Mouse (Mus musculus): ENCODE measurements around the gene Mybpc2. TPM values are rescaled to one million over a fixed set of nuclear protein-coding genes. Genes with fewer than 3 reads are reported as not detected.
A peak's percentile ranks its signal among the peaks of the same experiment; 100 is the strongest.

Mybpc2 gene
- polyA plus RNA-seq, 2 experiments, result 0.03 to 0.15 TPM

- no peak overlapping the region for H3K4me3 ChIP-seq (replicated peaks; ENCODE audit: low read length)
- WGBS, result 66% methylated on average over 9 of the region's 9 CpGs
- no peak overlapping the region for H3K4me2 ChIP-seq (replicated peaks; ENCODE audit: low read depth, low read length, severe bottlenecking)
- no peaks in the 10 kb centered on the region for H3K36me3 ChIP-seq (ENCODE audit: control insufficient read depth, insufficient read depth, low read length)
- no peak overlapping the region for H3K9ac ChIP-seq (ENCODE audit: low read depth, low read length, severe bottlenecking)
- no peak overlapping the region for H3K27ac ChIP-seq (replicated peaks; ENCODE audit: low read depth, low read length)
- no peaks in the 10 kb centered on the region for H3K4me1 ChIP-seq (ENCODE audit: control insufficient read depth, insufficient read depth, low read length)
- no peak for TF ChIP-seq POLR2A (IDR thresholded peaks at IDR 0.05; ENCODE audit: borderline replicate concordance, extremely low read depth, insufficient read depth, insufficient read length)
- no peaks in the 10 kb centered on the region for H3K9me3 ChIP-seq (ENCODE audit: control insufficient read depth, low read length)
- ATAC-seq (ENCODE audit: low FRiP score, low read depth), result no peak
- no peak for DNase-seq (ENCODE audit: low spot score)
- H3K27me3 ChIP-seq (ENCODE audit: control insufficient read depth, insufficient read depth, low read length), result no peaks in the 10 kb centered on the region
Observed at GRCm38 (mm10) chr7:44568803-44569202, 44.3 kb upstream of the Mybpc2 start.

DNA sequence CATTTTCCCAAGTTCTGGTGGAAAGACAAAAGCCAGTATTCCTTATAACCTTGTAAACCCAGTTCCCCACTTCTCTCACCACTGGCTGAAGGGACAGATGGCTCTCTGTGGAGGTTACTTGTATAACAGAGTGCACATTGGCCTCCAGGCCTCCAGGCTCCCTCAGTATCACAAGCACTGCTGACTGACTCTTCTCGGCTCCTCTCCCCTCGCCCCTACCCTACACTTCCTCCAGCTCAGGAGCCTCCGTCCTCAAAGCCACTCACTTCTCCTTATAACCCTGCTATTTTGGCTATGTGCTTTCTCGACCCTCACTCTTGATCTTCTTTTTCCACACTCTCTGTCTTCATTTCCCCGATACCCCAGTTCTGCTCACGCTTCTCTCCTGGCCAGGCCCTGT, 41.0 kb upstream of the Mybpc2 start:
- no peaks in the 10 kb centered on the region for H3K9me3 ChIP-seq (ENCODE audit: control insufficient read depth, low read length)
- H3K36me3 ChIP-seq (ENCODE audit: control insufficient read depth, insufficient read depth, low read length), result no peaks in the 10 kb centered on the region
- no peaks in the 10 kb centered on the region for H3K4me1 ChIP-seq (ENCODE audit: control insufficient read depth, insufficient read depth, low read length)
- H3K4me3 ChIP-seq (replicated peaks; ENCODE audit: low read length), result no peak overlapping the region
- DNase-seq (ENCODE audit: low spot score) (no peak), ATAC-seq (ENCODE audit: low FRiP score, low read depth) (no peak)
- no peak overlapping the region for H3K27ac ChIP-seq (replicated peaks; ENCODE audit: low read depth, low read length)
- no peak overlapping the region for H3K9ac ChIP-seq (ENCODE audit: low read depth, low read length, severe bottlenecking)
- H3K4me2 ChIP-seq (replicated peaks; ENCODE audit: low read depth, low read length, severe bottlenecking), result no peak overlapping the region
- H3K27me3 ChIP-seq (ENCODE audit: control insufficient read depth, insufficient read depth, low read length), result no peaks in the 10 kb centered on the region
- WGBS, result 74% methylated on average over 6 of the region's 6 CpGs
- TF ChIP-seq POLR2A (IDR thresholded peaks at IDR 0.05; ENCODE audit: borderline replicate concordance, extremely low read depth, insufficient read depth, insufficient read length), result no peak

GRCm38 (mm10) chr7:44564486-44564885, 40.0 kb upstream of the Mybpc2 start:
- ATAC-seq (ENCODE audit: low FRiP score, low read depth), result no peak
- Histone ChIP-seq H3K9ac (ENCODE audit: low read depth, low read length, severe bottlenecking) (no peak overlapping the region), H3K36me3 (ENCODE audit: control insufficient read depth, insufficient read depth, low read length) (no peaks in the 10 kb centered on the region), H3K27ac (replicated peaks; ENCODE audit: low read depth, low read length) (no peak overlapping the region), H3K4me3 (replicated peaks; ENCODE audit: low read length) (no peak overlapping the region), H3K9me3 (ENCODE audit: control insufficient read depth, low read length) (no peaks in the 10 kb centered on the region), H3K27me3 (ENCODE audit: control insufficient read depth, insufficient read depth, low read length) (no peaks in the 10 kb centered on the region), H3K4me1 (ENCODE audit: control insufficient read depth, insufficient read depth, low read length) (no peaks in the 10 kb centered on the region), H3K4me2 (replicated peaks; ENCODE audit: low read depth, low read length, severe bottlenecking) (no peak overlapping the region)
- no peak for DNase-seq (ENCODE audit: low spot score)
- 86% methylated on average over 10 of the region's 10 CpGs for WGBS
- TF ChIP-seq POLR2A (IDR thresholded peaks at IDR 0.05; ENCODE audit: borderline replicate concordance, extremely low read depth, insufficient read depth, insufficient read length), result no peak

- Histone ChIP-seq H3K9me3 (ENCODE audit: control insufficient read depth, low read length) (no peaks in the 10 kb centered on the region), H3K9ac (ENCODE audit: low read depth, low read length, severe bottlenecking) (no peak overlapping the region), H3K4me1 (ENCODE audit: control insufficient read depth, insufficient read depth, low read length) (no peaks in the 10 kb centered on the region), H3K27ac (replicated peaks; ENCODE audit: low read depth, low read length) (no peak overlapping the region), H3K4me2 (replicated peaks; ENCODE audit: low read depth, low read length, severe bottlenecking) (no peak overlapping the region), H3K36me3 (ENCODE audit: control insufficient read depth, insufficient read depth, low read length) (no peaks in the 10 kb centered on the region), H3K27me3 (ENCODE audit: control insufficient read depth, insufficient read depth, low read length) (no peaks in the 10 kb centered on the region), H3K4me3 (replicated peaks; ENCODE audit: low read length) (no peak overlapping the region)
- ATAC-seq (ENCODE audit: low FRiP score, low read depth) (no peak), DNase-seq (ENCODE audit: low spot score) (no peak)
- 36% methylated on average over 8 of the region's 8 CpGs for WGBS
- TF ChIP-seq POLR2A (IDR thresholded peaks at IDR 0.05; ENCODE audit: borderline replicate concordance, extremely low read depth, insufficient read depth, insufficient read length), result no peak
Observed at GRCm38 (mm10) chr7:44563284-44563683, 38.8 kb upstream of the Mybpc2 start.

GRCm38 (mm10) chr7:44560435-44561400, 36.3 kb upstream of the Mybpc2 start:
- H3K4me3 ChIP-seq (replicated peaks; ENCODE audit: low read length), result no peak overlapping the region
- no peaks in the 10 kb centered on the region for H3K36me3 ChIP-seq (ENCODE audit: control insufficient read depth, insufficient read depth, low read length)
- 53% methylated on average over 18 of the region's 18 CpGs for WGBS
- H3K9ac ChIP-seq (ENCODE audit: low read depth, low read length, severe bottlenecking), result no peak overlapping the region
- no peak overlapping the region for H3K27ac ChIP-seq (replicated peaks; ENCODE audit: low read depth, low read length)
- ATAC-seq (ENCODE audit: low FRiP score, low read depth), result peak; percentile 62; the same call in 1 of the 2 replicates
- no peaks in the 10 kb centered on the region for H3K4me1 ChIP-seq (ENCODE audit: control insufficient read depth, insufficient read depth, low read length)
- no peaks in the 10 kb centered on the region for H3K27me3 ChIP-seq (ENCODE audit: control insufficient read depth, insufficient read depth, low read length)
- H3K9me3 ChIP-seq (ENCODE audit: control insufficient read depth, low read length), result no peaks in the 10 kb centered on the region
- no peak overlapping the region for H3K4me2 ChIP-seq (replicated peaks; ENCODE audit: low read depth, low read length, severe bottlenecking)
- no peak for TF ChIP-seq POLR2A (IDR thresholded peaks at IDR 0.05; ENCODE audit: borderline replicate concordance, extremely low read depth, insufficient read depth, insufficient read length)
- DNase-seq (ENCODE audit: low spot score), result peak; percentile 88

Data from limb, embryonic 14.5 days (tissue).